ENCODE assay signal across 9 mouse cellular contexts in genomic region chr2:24409166-24409565, GRCm38 (mm10). TPM values are rescaled to one million over a fixed set of nuclear protein-coding genes. Genes with fewer than 3 reads are reported as not detected.
DNase-seq lines count a peak whose midpoint lies in the region; ATAC-seq and TF ChIP-seq lines count a peak whose summit lies in the region.
"Had no signal": no experiment of that assay in that cellular context is flagged by ENCODE, and none has a peak within 500 bp of the region (broad histone marks: within the 10 kb centered on the region; RNA-seq: fewer than 3 reads in every experiment).

No protein-coding gene starts in this region.

- H3K4me1 ChIP-seq in G1E (ENCODE audit: insufficient read depth, low read depth, low read length) = no peaks in the 10 kb centered on the region
- H3K4me1 ChIP-seq in bone marrow macrophage, adult 2 months (ENCODE audit: control insufficient read depth, insufficient read depth, low read length) = no peaks in the 10 kb centered on the region
- peaks cover 4% of the 10 kb centered on the region; the same call in 1 of the 2 replicates for H3K4me1 ChIP-seq in embryonic facial prominence, embryonic 14.5 days (ENCODE audit: control insufficient read depth, insufficient read depth, low read length)

- DNase-seq in G1E (ENCODE audit: low spot score) = peak; percentile 47
- peak; percentile 61 for DNase-seq in embryonic facial prominence, embryonic 14.5 days (ENCODE audit: low spot score)
- peak; percentile 21 for DNase-seq in layer of hippocampus, adult 9-10 months (ENCODE audit: low spot score)
- peak; percentile 71 for DNase-seq in lung, postnatal 36 days
- peak; percentile 90 for DNase-seq in retina, embryonic 14.5 days (ENCODE audit: low spot score)
- DNase-seq in thymus, postnatal 4 days = peak; percentile 80

- H3K4me2 ChIP-seq in embryonic facial prominence, embryonic 14.5 days (ENCODE audit: low read depth, low read length) = no peak overlapping the region

- H3K4me3 ChIP-seq in G1E (ENCODE audit: low read depth, low read length) = no peak overlapping the region
- no peak overlapping the region for H3K4me3 ChIP-seq in bone marrow macrophage, adult 2 months (ENCODE audit: insufficient read depth, low read length)
- no peak overlapping the region for H3K4me3 ChIP-seq in embryonic facial prominence, embryonic 14.5 days (ENCODE audit: low read depth, low read length)

- no peak for TF ChIP-seq POLR2A in bone marrow macrophage, adult 2 months (IDR thresholded peaks at IDR 0.05; ENCODE audit: borderline replicate concordance, low read depth, low read length)

- H3K27ac ChIP-seq in bone marrow macrophage, adult 2 months (ENCODE audit: insufficient read depth, low read depth, low read length) = no peak overlapping the region
- no peak overlapping the region for H3K27ac ChIP-seq in embryonic facial prominence, embryonic 14.5 days (replicated peaks; ENCODE audit: low read depth, low read length)
- H3K27ac ChIP-seq: macrophage had no signal

- H3K9ac ChIP-seq in embryonic facial prominence, embryonic 14.5 days (ENCODE audit: low read depth, low read length) = no peak overlapping the region

- H3K36me3 ChIP-seq in G1E (replicated peaks) = no peaks in the 10 kb centered on the region
- no peaks in the 10 kb centered on the region for H3K36me3 ChIP-seq in embryonic facial prominence, embryonic 14.5 days (ENCODE audit: control insufficient read depth, insufficient read depth, low read length)

- no peak for ATAC-seq in G1E (ENCODE audit: extremely low read depth, insufficient number of reproducible peaks, low FRiP score, poor library complexity, severe bottlenecking)
- 0 out of 2 replicates have a peak, but pooled peaks have one; percentile 37 for ATAC-seq in embryonic facial prominence, embryonic 14.5 days (ENCODE audit: low read depth)
- peak; percentile 65 to 71 for ATAC-seq in hematopoietic stem cell, adult 5-6 weeks (replicated peaks in 1 of 2; ENCODE audit: insufficient read depth in 1 of 2, low FRiP score in 2 of 2, low TSS enrichment in 1 of 2, low read depth in 1 of 2, poor library complexity in 2 of 2, severe bottlenecking in 2 of 2)

- WGBS in embryonic facial prominence, embryonic 14.5 days = 10% methylated on average over 2 of the region's 2 CpGs

- H3K9me3 ChIP-seq in G1E (replicated peaks) = no peaks in the 10 kb centered on the region
- no peaks in the 10 kb centered on the region for H3K9me3 ChIP-seq in embryonic facial prominence, embryonic 14.5 days (ENCODE audit: control insufficient read depth, low read length)

- H3K27me3 ChIP-seq in G1E (ENCODE audit: insufficient read depth, low read length) = peaks cover 2% of the 10 kb centered on the region
- 0 out of 2 replicates have a peak, but pooled peaks cover 3% of the 10 kb centered on the region for H3K27me3 ChIP-seq in embryonic facial prominence, embryonic 14.5 days (replicated peaks; ENCODE audit: control insufficient read depth, insufficient read depth, low read length)

- peak; percentile 55; the same call in 1 of the 2 replicates for TF ChIP-seq CTCF in G1E (IDR thresholded peaks at IDR 0.05; ENCODE audit: low read depth, low read length)
- TF ChIP-seq CTCF in bone marrow macrophage, adult 2 months (IDR thresholded peaks at IDR 0.05; ENCODE audit: low read depth, low read length) = peak; percentile 95

RNA-seq across cellular contexts. Expression of gene Psd4, which starts 41.8 kb away (rescaled TPM):
- 0.38 TPM in 1 of 2 replicates, not detected in the other for total RNA-seq in G1E (2014; fragmentation: Nextera tagmentation)
- total RNA-seq in G1E (2017) = 0.11 and 0.41 TPM in 2 replicates
- 0.06 and 0.11 TPM in 2 replicates for polyA plus RNA-seq in G1E (2012)
- polyA plus RNA-seq in bone marrow macrophage, adult 2 months (2012; ENCODE audit: insufficient read depth, insufficient read length, missing spikeins) = 39.8 and 44.5 TPM in 2 replicates
- 2.4 and 2.7 TPM in 2 replicates for polyA plus RNA-seq in embryonic facial prominence, embryonic 14.5 days (2014; fragmentation: Nextera tagmentation; extraction: Ambion mirVana)
- 90.2 and 92.4 TPM in 2 replicates for total RNA-seq in hematopoietic stem cell, adult 5-6 weeks (2017)

Comparison
In these comparisons a context has a peak if more than half of its experiments do, and no peak if none do; other contexts are left out.
1. DNase-seq: peak in every context shown above with its lines; median percentile 90 in retina, embryonic 14.5 days; 80 in thymus, postnatal 4 days; 71 in lung, postnatal 36 days; 61 in embryonic facial prominence, embryonic 14.5 days; 47 in G1E; 21 in layer of hippocampus, adult 9-10 months.
2. RNA of gene Psd4, which starts 41.8 kb away (polyA plus RNA-seq): 39.8 to 44.5 TPM in bone marrow macrophage, adult 2 months; 2.4 to 2.7 TPM in embryonic facial prominence, embryonic 14.5 days and 0.06 to 0.11 TPM in G1E; every median in the first group is over 10 times any median in the second.